Mouse (Mus musculus) liver, postnatal 0 days (tissue): ENCODE data around the gene Klhl32.

Experiments
- CTCF ChIP-seq: sonication (generic); IDR thresholded peaks from 2 replicates; pipeline ENCODE4 v1.5.1; 2016; ENCODE audit warnings: antibody characterized with exemption, low read depth
- EP300 ChIP-seq: IDR thresholded peaks from 2 replicates; pipeline ENCODE4 v1.6.1; 2016; ENCODE audit warnings: antibody characterized with exemption, low read depth, mild to moderate bottlenecking

DNA sequence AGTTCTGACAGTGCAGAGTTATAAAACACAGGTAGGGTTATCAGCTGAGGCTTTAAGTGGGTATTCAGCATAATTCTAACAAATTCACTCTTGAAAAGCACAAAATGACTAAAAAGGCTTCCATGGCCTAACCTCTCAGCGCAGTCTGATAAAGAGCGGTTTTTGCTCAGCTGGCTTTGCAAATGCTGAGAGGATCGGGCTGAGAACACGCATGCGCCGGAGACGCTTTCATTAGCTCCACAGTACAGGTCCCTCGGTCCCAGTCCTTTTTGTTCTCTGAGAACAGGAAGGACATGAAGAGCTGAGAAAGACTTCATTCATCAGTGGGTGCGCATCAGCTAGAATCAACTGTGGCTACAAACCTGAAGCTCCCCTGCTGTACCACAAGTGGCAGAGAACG is 180.9 kb downstream of the Klhl32 start:
- TF ChIP-seq CTCF (no peak), EP300 (no peak)
